Mouse (Mus musculus) stomach, embryonic 14.5 days (tissue): Measurements from ENCODE around the gene Gm14214. TPM values are rescaled to one million over a fixed set of nuclear protein-coding genes. Genes with fewer than 3 reads are reported as not detected.

Experiments used
- ATAC-seq: fragments of 200-750 bp; cut with Nextera tagmentation; 2 replicates; pipeline ENCODE4 v1.8.0; 2017; ENCODE audit warnings: low read depth, moderate TSS enrichment; ENCODE audit not compliant: insufficient number of reproducible peaks, insufficient read depth, low FRiP score
- H3K27ac ChIP-seq: fragments of 300-500 bp; sonication (generic); 2 replicates; pipeline ENCODE4 v1.5.1; 2014; ENCODE audit warnings: mild to moderate bottlenecking, low read length, moderate library complexity, mixed read lengths
- H3K27me3 ChIP-seq: fragments of 300-500 bp; sonication (generic); 2 replicates; pipeline ENCODE4 v1.6.1; 2014; ENCODE audit warnings: low read length, control low read depth, mixed read lengths; ENCODE audit not compliant: control insufficient read depth, insufficient read depth
- H3K36me3 ChIP-seq: fragments of 300-500 bp; sonication (generic); 2 replicates; pipeline ENCODE4 v1.6.1; 2014; ENCODE audit warnings: mild to moderate bottlenecking, control low read depth, low read length, moderate library complexity, mixed read lengths; ENCODE audit not compliant: control insufficient read depth, insufficient read depth
- H3K4me1 ChIP-seq: fragments of 300-500 bp; sonication (generic); 2 replicates; pipeline ENCODE4 v1.6.1; 2014; ENCODE audit warnings: low read length, control low read depth, mixed read lengths; ENCODE audit not compliant: control insufficient read depth, insufficient read depth
- H3K4me2 ChIP-seq: fragments of 300-500 bp; sonication (generic); replicated peaks from 2 replicates; pipeline ENCODE4 v1.6.1; 2014; ENCODE audit warnings: low read depth, low read length, control low read depth
- H3K4me3 ChIP-seq: fragments of 300-500 bp; sonication (generic); 2 replicates; pipeline ENCODE4 v1.5.1; 2014; ENCODE audit warnings: low read depth, low read length, control low read depth
- H3K9ac ChIP-seq: fragments of 300-500 bp; sonication (generic); replicated peaks from 2 replicates; pipeline ENCODE4 v1.6.1; 2014; ENCODE audit warnings: low read depth, mild to moderate bottlenecking, control low read depth, low read length, moderate library complexity, mixed read lengths
- H3K9me3 ChIP-seq: fragments of 300-500 bp; sonication (generic); 2 replicates; pipeline ENCODE4 v1.6.1; 2016; ENCODE audit warnings: low read depth, low read length, control low read depth; ENCODE audit not compliant: control insufficient read depth
- WGBS: fragments of 180-500 bp; shearing (Covaris S2); extraction: QIAGEN DNeasy Blood & Tissue Kit; methylation state at CpG from one replicate; pipeline ENCODE4 v1.1.7; 2014; 5-methylcytosine and 5-hydroxymethylcytosine counted together
- polyA plus RNA-seq: library from polyadenylated mRNA; unstranded; fragments of >200 nt; fragmentation: Nextera tagmentation; extraction: Ambion mirVana; gene quantifications from 2 replicates; pipeline ENCODE4 v1.2.1, GENCODE M21; 2014

The Gm14214 gene
- polyA plus RNA-seq, 1 experiment from 2014 or later: not detected

DNA sequence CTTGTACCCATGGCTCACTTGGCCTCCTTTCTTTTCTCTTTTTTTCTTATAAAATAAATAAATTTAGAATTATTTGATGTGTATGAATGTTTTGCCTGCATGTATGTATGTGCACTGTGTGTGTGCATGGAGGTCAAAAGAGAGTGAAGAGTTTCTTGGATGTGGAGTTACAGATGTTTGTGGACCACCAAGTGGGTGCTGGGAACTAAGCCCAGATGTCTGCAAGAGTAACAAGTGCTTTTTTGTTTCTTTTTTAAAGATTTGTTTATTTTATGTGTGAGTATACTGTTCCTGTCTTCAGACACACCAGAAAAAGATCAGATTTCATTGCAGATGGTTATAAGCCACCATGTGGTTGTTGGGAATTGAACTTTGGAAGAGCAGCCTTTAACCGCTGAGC lies 33.5 kb upstream of the Gm14214 start:
- peaks cover 20% of the 10 kb centered on the region for H3K4me1 ChIP-seq
- H3K36me3 ChIP-seq: no peaks in the 10 kb centered on the region
- H3K27ac ChIP-seq: no peak overlapping the region
- no peak for ATAC-seq
- no peaks in the 10 kb centered on the region for H3K27me3 ChIP-seq
- WGBS: 97% methylated on average over 1 of the region's 1 CpGs
- H3K9ac ChIP-seq: no peak overlapping the region
- no peaks in the 10 kb centered on the region for H3K9me3 ChIP-seq
- no peak overlapping the region for H3K4me2 ChIP-seq
- H3K4me3 ChIP-seq: no peak overlapping the region

DNA sequence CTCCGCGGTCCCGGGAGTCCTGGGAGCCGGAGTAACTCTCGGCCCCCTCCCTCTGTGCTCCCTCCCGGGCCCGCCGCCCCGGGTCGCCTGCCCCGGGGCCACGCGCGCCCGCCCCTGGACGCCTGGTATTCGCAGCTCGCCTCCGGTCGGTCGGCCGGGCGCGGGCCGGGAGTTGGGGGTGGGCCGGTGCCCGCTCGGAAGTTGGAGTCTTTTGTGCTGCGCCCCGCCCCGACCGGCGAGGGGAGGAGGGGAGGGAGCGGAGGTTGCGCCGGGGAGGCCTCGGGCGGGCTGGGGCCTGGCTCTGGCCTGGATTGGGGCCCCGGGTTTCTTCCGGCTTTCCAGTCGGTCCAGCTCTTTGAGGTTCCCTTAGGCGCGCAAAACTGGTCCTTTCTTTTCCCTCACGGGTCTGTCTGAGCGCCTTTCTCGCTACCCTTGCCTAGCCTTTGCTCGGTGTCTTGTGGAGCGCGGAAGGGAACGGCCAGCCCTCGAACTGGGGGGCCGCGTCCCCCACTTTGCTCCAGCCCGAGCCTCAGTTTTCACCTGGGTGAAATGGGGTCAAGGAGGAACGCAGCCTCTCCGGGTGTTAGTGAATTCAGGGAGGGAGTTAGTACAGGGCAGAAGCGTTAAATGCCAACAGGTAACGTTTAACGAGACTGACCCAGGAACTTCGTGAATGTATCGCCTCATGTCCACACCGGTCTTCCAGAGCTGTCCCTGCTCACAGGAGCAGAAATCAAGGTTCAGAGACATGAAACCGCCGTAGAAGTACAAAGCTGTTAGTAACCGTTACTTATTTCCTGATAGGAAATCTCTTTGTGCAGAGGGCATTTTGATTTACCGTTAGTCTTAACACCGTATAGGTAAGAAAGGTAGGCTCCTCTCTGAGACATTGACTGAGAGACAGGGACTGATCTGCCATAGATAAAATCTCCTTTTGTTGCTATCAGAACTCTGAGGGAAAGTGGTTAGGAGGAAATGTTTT lies 22.1 kb upstream of the Gm14214 start:
- under 1% methylated on average over 65 of the region's 67 CpGs for WGBS
- Histone ChIP-seq H3K27me3 (no peaks in the 10 kb centered on the region), H3K27ac (peak overlapping the region; percentile 98), H3K4me1 (peaks cover 30% of the 10 kb centered on the region), H3K36me3 (no peaks in the 10 kb centered on the region), H3K9me3 (no peaks in the 10 kb centered on the region), H3K4me2 (peak overlapping the region; percentile 67), H3K4me3 (peak overlapping the region; percentile 98), H3K9ac (peak overlapping the region; percentile 99)
- peak; percentile 44; the same call in 1 of the 2 replicates for ATAC-seq

DNA sequence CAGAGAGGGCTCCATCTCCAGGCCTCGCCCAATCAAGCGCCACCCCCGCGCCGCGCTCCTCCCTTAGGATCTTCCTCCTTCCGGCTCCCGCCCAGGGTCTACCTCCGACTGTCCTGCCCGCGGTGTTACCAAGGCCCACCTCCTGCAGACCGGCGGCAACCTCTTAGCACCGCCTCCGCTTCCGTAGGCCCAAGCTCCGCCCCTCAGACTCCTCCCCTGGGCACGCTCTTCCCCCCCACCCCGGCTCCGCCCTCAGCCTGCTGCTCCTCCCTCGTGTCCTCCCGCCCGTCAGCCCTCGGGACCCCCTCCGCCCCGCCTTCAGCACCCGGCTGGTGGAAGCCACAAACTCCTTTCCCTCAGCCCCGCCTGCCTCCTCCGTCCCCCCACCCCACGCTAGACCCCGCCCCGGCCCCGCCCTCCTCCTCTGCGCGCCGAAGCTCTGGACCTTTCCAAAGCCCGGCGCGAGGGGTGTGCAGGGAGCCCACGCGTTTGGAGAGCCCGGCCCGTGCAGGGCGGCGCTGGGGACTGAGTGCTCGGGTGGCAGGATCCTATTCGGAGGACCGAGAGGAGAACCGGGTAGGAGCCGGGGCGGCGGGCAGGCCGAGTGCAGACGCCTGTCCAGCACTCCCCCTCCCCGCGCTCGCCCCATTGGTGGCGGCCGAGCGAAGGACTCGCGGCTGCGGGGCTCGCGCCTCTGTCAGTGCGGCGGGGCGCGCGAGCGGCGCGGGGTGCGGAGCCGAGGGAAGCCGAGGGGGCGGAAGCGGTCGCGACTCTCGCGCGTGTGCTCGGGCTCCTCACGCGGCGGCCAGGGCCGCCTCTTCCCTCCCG lies 21.0 kb upstream of the Gm14214 start, which contains the start of the genes Raly and a:
Gene Raly (plus strand): TSS at position 441 of the 828 bp plus-strand sequence.
Gene a (plus strand): TSS at position 747 of the 828 bp plus-strand sequence.
- Histone ChIP-seq H3K36me3 (no peaks in the 10 kb centered on the region), H3K27me3 (no peaks in the 10 kb centered on the region), H3K27ac (peak within 1 kb of the TSS; percentile 98), H3K4me2 (peak within 1 kb of the TSS; percentile 67), H3K9me3 (no peaks in the 10 kb centered on the region), H3K4me1 (peaks cover 30% of the 10 kb centered on the region; the same call in 1 of the 2 replicates), H3K4me3 (peak within 1 kb of the TSS; percentile 98), H3K9ac (peak within 1 kb of the TSS; percentile 99)
- WGBS: under 1% methylated on average over 83 of the region's 89 CpGs
- ATAC-seq: peak; percentile 97

DNA sequence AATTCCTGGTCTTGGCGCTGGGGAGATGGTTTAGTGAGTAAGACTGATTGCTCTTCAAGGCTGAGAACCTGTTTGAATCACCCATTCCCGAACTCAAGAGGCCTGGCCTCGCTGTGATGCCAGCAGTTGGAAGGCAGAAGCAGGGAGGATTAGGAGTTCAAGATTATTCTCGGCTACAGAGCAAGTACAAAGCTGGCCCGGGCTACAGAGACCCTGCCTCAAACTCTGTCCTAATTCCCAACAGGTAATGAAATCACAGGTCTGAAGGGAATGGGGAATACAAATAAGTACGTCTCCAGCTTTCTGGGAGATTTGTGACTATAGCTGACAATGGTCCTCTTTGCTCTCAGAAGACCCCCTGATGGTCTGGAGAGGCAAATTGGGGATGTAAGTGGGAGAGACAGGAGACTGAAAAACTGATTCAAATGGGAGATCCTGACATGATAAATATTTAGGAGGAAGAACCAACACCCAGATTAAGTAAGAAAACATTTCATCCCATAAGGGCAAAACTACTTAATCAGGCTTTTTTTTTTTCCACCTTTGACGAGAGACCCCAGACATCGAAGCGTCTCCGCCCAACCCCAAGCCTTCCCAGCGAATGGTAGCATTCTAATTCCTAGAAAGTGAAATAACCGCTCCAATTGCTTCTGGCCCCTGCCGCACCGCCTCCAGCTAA lies 20.3 kb upstream of the Gm14214 start:
- peak overlapping the region; percentile 29 for H3K4me3 ChIP-seq
- H3K9me3 ChIP-seq: no peaks in the 10 kb centered on the region
- H3K36me3 ChIP-seq: no peaks in the 10 kb centered on the region
- peak overlapping the region; percentile 25; the same call in 1 of the 2 replicates for H3K9ac ChIP-seq
- H3K4me1 ChIP-seq: peaks cover 30% of the 10 kb centered on the region; the same call in 1 of the 2 replicates
- H3K4me2 ChIP-seq: peak overlapping the region; percentile 47
- H3K27me3 ChIP-seq: no peaks in the 10 kb centered on the region
- WGBS: 2% methylated on average over 14 of the region's 14 CpGs
- ATAC-seq: no peak
- peak overlapping the region; percentile 15; the same call in 1 of the 2 replicates for H3K27ac ChIP-seq

DNA sequence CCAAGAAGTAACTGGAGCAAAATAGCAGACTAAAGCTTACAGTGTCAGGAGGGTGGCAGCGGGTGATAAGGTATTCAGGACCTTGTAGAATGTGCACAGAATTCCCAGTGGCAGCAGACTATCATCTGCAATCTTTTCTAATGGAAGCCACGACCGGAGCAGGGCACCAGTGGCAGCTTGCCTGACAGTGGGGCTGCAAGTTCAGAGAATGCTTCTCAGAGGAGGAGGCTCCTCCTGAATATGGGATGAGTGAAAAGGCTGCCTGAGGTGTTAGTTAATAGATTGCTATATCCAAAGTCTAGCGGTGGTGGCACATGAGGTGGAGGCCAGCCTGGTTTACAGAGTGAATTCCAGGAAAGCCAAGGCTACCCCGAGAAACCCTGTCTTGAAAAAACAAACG lies 19.6 kb upstream of the Gm14214 start:
- WGBS: 71% methylated on average over 6 of the region's 6 CpGs
- Histone ChIP-seq H3K4me2 (no peak overlapping the region), H3K4me3 (no peak overlapping the region), H3K9ac (no peak overlapping the region), H3K27ac (no peak overlapping the region), H3K36me3 (no peaks in the 10 kb centered on the region), H3K4me1 (peaks cover 24% of the 10 kb centered on the region; the same call in 1 of the 2 replicates), H3K27me3 (no peaks in the 10 kb centered on the region), H3K9me3 (no peaks in the 10 kb centered on the region)
- no peak for ATAC-seq

DNA sequence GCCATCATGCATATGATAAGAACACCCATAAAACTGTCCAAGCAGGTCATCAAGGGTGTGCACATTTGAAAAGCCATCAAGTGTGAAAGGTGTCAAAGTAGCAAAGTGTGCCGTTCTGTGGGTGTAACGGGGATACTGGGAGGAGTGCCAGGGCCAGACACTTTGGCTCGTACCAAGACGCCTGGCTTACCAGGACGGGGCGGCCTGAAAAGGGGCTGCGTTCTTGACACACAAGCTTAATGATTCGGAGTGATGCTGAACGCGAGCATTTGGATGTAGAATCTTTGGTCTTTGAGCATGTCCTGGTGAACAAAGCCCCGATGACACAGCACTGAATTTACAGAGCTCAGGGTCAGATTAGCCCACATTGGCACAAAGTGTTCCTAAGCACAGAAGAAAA lies 16.9 kb upstream of the Gm14214 start:
- Histone ChIP-seq H3K27ac (no peak overlapping the region), H3K4me3 (no peak overlapping the region), H3K9ac (no peak overlapping the region), H3K36me3 (no peaks in the 10 kb centered on the region), H3K4me1 (0 out of 2 replicates have a peak, but pooled peaks cover 5% of the 10 kb centered on the region), H3K27me3 (no peaks in the 10 kb centered on the region), H3K9me3 (no peaks in the 10 kb centered on the region), H3K4me2 (no peak overlapping the region)
- 80% methylated on average over 11 of the region's 11 CpGs for WGBS
- ATAC-seq: no peak

DNA sequence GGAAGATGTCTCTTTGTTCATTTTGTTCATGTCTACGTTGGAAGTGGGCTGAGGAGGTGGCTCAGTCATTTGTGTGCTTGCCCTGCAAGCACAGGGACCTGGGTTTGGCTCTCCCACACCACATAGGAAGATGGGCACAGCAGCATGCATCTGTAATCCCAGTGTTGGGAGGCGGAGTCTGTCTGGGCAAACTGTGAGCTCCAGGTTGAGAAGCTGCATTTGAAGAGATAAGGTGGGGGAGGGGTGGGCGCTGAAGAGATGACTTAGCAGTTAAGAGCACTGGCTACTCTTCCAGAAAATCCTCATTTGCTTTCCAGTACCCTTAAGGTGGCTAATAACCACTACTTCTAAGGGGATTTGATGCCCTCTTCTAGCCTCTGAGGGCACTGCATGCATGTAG lies 16.4 kb upstream of the Gm14214 start:
- H3K9me3 ChIP-seq: no peaks in the 10 kb centered on the region
- H3K4me1 ChIP-seq: 0 out of 2 replicates have a peak, but pooled peaks cover 5% of the 10 kb centered on the region
- no peak for ATAC-seq
- no peak overlapping the region for H3K9ac ChIP-seq
- no peak overlapping the region for H3K4me2 ChIP-seq
- H3K27ac ChIP-seq: no peak overlapping the region
- no peaks in the 10 kb centered on the region for H3K27me3 ChIP-seq
- WGBS: 47% methylated on average over 3 of the region's 3 CpGs
- no peak overlapping the region for H3K4me3 ChIP-seq
- H3K36me3 ChIP-seq: no peaks in the 10 kb centered on the region
